Mouse (Mus musculus): Measurements from ENCODE around the gene Olfr3. TPM values are rescaled to one million over a fixed set of nuclear protein-coding genes. Genes with fewer than 3 reads are reported as not detected.

Olfr3 gene
- not detected for polyA plus RNA-seq (2017; shearing (Covaris generic))

GRCm38 (mm10) chr2:36816932-36817331, at the start of gene Olfr3:
Gene Olfr3, minus strand, starts transcription at chr2:36817032.

GRCm38 (mm10) chr2:36862560-36862959, 45.7 kb upstream of the Olfr3 start, which contains the start of gene Olfr351:
Gene Olfr351, minus strand, starts transcription at chr2:36862660.

GRCm38 (mm10) chr2:36846010-36846409, 29.2 kb upstream of the Olfr3 start, which contains the start of gene Olfr350:
Gene Olfr350, plus strand, starts transcription at chr2:36846310.

GRCm38 (mm10) chr2:36790238-36790637, 26.6 kb downstream of the Olfr3 start, which contains the start of gene Olfr50:
Gene Olfr50, plus strand, starts transcription at chr2:36790538.

GRCm38 (mm10) chr2:36783976-36784375, 32.9 kb downstream of the Olfr3 start, which contains the start of gene Olfr348:
Gene Olfr348, plus strand, starts transcription at chr2:36784276.

Other genes with a start within 250 kb of the Olfr3 start
- gene Olfr345, start 177.0 kb downstream of the Olfr3 start, polyA plus RNA-seq (2017; shearing (Covaris generic)) = not detected
- gene Olfr346, start 131.2 kb downstream of the Olfr3 start, polyA plus RNA-seq (2017; shearing (Covaris generic)) = not detected
- gene Olfr347, start 85.1 kb downstream of the Olfr3 start, polyA plus RNA-seq (2017; shearing (Covaris generic)) = not detected
- gene Olfr348, start 32.8 kb downstream of the Olfr3 start, polyA plus RNA-seq (2017; shearing (Covaris generic)) = not detected
- 0.11 TPM for gene Olfr50, start 26.5 kb downstream of the Olfr3 start, polyA plus RNA-seq (2017; shearing (Covaris generic))
- gene Olfr350, start 29.3 kb upstream of the Olfr3 start, polyA plus RNA-seq (2017; shearing (Covaris generic)) = not detected
- not detected for gene Olfr351, start 45.6 kb upstream of the Olfr3 start, polyA plus RNA-seq (2017; shearing (Covaris generic))
- not detected for gene Olfr352, start 51.4 kb upstream of the Olfr3 start, polyA plus RNA-seq (2017; shearing (Covaris generic))
- not detected for gene Olfr353, start 75.9 kb upstream of the Olfr3 start, polyA plus RNA-seq (2017; shearing (Covaris generic))
- gene Olfr354, start 88.6 kb upstream of the Olfr3 start, polyA plus RNA-seq (2017; shearing (Covaris generic)) = not detected
- not detected for gene Olfr355, start 111.9 kb upstream of the Olfr3 start, polyA plus RNA-seq (2017; shearing (Covaris generic))
- not detected for gene Olfr356, start 120.1 kb upstream of the Olfr3 start, polyA plus RNA-seq (2017; shearing (Covaris generic))
- not detected for gene Olfr357, start 176.8 kb upstream of the Olfr3 start, polyA plus RNA-seq (2017; shearing (Covaris generic))
- 0.05 TPM for gene Olfr358, start 192.3 kb upstream of the Olfr3 start, polyA plus RNA-seq (2017; shearing (Covaris generic))
- gene Olfr360, start 248.7 kb upstream of the Olfr3 start, polyA plus RNA-seq (2017; shearing (Covaris generic)) = not detected

All from CD4-positive, CD25-positive, alpha-beta regulatory T cell (primary cell).